Mouse (Mus musculus) heart, postnatal 0 days (tissue): ENCODE measurements around the gene Dexi. TPM values are rescaled to one million over a fixed set of nuclear protein-coding genes. Genes with fewer than 3 reads are reported as not detected.
A peak's percentile ranks its signal among the peaks of the same experiment; 100 is the strongest.

ENCODE experiments used
- ATAC-seq: fragments of 200-750 bp; cut with Nextera tagmentation; 2 replicates; pipeline ENCODE4 v1.8.0; 2017; ENCODE audit warnings: low read depth, moderate number of reproducible peaks, moderate library complexity; ENCODE audit not compliant: insufficient read depth
- DNase-seq: peaks from one replicate; pipeline ENCODE4 v3.0.0-alpha.2; 2016; ENCODE audit warnings: low spot score
- H3K27ac ChIP-seq: fragments of 300-500 bp; sonication (generic); 2 replicates; pipeline ENCODE4 v1.5.1; 2014; ENCODE audit warnings: low read depth, mild to moderate bottlenecking
- H3K27me3 ChIP-seq: fragments of 300-500 bp; sonication (generic); 2 replicates; pipeline ENCODE4 v1.6.1; 2014; ENCODE audit warnings: low read length, mixed read lengths; ENCODE audit not compliant: control insufficient read depth, insufficient read depth
- H3K36me3 ChIP-seq: fragments of 300-500 bp; sonication (generic); replicated peaks from 2 replicates; pipeline ENCODE4 v1.6.1; 2014; ENCODE audit warnings: low read length, mixed read lengths; ENCODE audit not compliant: control insufficient read depth, insufficient read depth
- H3K4me1 ChIP-seq: fragments of 300-500 bp; sonication (generic); 2 replicates; pipeline ENCODE4 v1.6.1; 2014; ENCODE audit warnings: antibody characterized with exemption; ENCODE audit not compliant: control insufficient read depth, insufficient read depth
- H3K4me2 ChIP-seq: fragments of 300-500 bp; sonication (generic); 2 replicates; pipeline ENCODE4 v1.6.1; 2014; ENCODE audit warnings: low read depth, mild to moderate bottlenecking, low read length, moderate library complexity
- H3K4me3 ChIP-seq: fragments of 300-500 bp; sonication (generic); 2 replicates; pipeline ENCODE4 v1.5.1; 2014; ENCODE audit warnings: low read depth, low read length
- H3K9ac ChIP-seq: fragments of 300-500 bp; sonication (generic); replicated peaks from 2 replicates; pipeline ENCODE4 v1.6.1; 2014; ENCODE audit warnings: low read depth, low read length, mixed read lengths
- H3K9me3 ChIP-seq: fragments of 300-500 bp; sonication (generic); replicated peaks from 2 replicates; pipeline ENCODE4 v1.6.1; 2016; ENCODE audit warnings: low read length; ENCODE audit not compliant: control insufficient read depth
- CTCF ChIP-seq: IDR thresholded peaks from 2 replicates; pipeline ENCODE4 v1.5.1; 2016; ENCODE audit warnings: antibody characterized with exemption, control low read depth, low read depth
- EP300 ChIP-seq: IDR thresholded peaks from 2 replicates; pipeline ENCODE4 v1.6.1; 2016; ENCODE audit warnings: antibody characterized with exemption, low read depth
- WGBS: fragments of 180-500 bp; shearing (Covaris S2); extraction: QIAGEN DNeasy Blood & Tissue Kit; methylation state at CpG from one replicate; pipeline ENCODE4 v1.1.7; 2014; 5-methylcytosine and 5-hydroxymethylcytosine counted together
- polyA plus RNA-seq: library from polyadenylated mRNA; unstranded; fragments of >200 nt; fragmentation: Nextera tagmentation; extraction: Ambion mirVana; gene quantifications from 2 replicates; pipeline ENCODE4 v1.2.1, GENCODE M21; 2015
- total RNA-seq: library from RNA; depleted of rRNA; stranded (reverse); fragments of >200 nt; gene quantifications from 2 replicates; pipeline ENCODE4 v1.2.3, GENCODE M21; 2014; ENCODE audit warnings: low replicate concordance

Dexi gene
- total and polyA plus RNA-seq, 2 experiments from 2014 or later, result 15.6 to 76.4 TPM

- peaks cover 84% of the 10 kb centered on the region for H3K36me3 ChIP-seq
- WGBS, result 68% methylated on average over 5 of the region's 5 CpGs
- H3K9ac ChIP-seq, result no peak overlapping the region
- no peaks in the 10 kb centered on the region for H3K27me3 ChIP-seq
- no peak overlapping the region for H3K4me2 ChIP-seq
- no peak overlapping the region for H3K27ac ChIP-seq
- H3K4me3 ChIP-seq, result no peak overlapping the region
- no peaks in the 10 kb centered on the region for H3K4me1 ChIP-seq
- ATAC-seq (no peak), DNase-seq (no peak)
- no peaks in the 10 kb centered on the region for H3K9me3 ChIP-seq
- TF ChIP-seq EP300, result no peak
- TF ChIP-seq CTCF, result no peak
These were observed 34.7 kb upstream of the Dexi start for GRCm38 (mm10) chr16:10577548-10577947.

- H3K9me3 ChIP-seq, result no peaks in the 10 kb centered on the region
- no peak for DNase-seq
- ATAC-seq, result no peak
These were observed 33.1 kb upstream of the Dexi start for GRCm38 (mm10) chr16:10575915-10576314.

DNA sequence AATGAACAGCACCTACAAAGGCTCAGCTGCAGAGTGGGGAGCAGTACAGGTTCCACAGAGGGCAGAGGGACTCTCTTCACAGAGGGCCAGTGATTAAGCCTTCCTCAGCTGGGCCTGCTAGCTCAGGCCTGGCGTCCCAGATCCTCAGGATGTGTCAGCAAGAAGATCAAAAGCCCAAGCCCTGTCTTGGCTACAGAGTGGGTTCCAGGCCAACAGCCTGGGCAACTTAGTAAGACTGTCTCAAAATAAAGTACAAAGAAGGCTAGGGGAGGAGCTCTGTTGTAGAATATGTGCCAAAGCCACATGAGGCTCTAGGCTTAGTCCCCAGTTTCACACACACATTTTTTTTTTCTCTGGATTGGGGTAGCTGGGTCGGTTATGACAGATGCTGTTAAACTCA, 32.1 kb upstream of the Dexi start:
- H3K36me3 ChIP-seq, result peaks cover 71% of the 10 kb centered on the region
- H3K9ac ChIP-seq, result no peak overlapping the region
- no peaks in the 10 kb centered on the region for H3K27me3 ChIP-seq
- H3K9me3 ChIP-seq, result no peaks in the 10 kb centered on the region
- TF ChIP-seq CTCF (no peak), EP300 (no peak)
- H3K27ac ChIP-seq, result no peak overlapping the region
- no peak for DNase-seq
- no peak for ATAC-seq
- H3K4me2 ChIP-seq, result no peak overlapping the region
- 65% methylated on average over 2 of the region's 2 CpGs for WGBS
- H3K4me1 ChIP-seq, result no peaks in the 10 kb centered on the region
- no peak overlapping the region for H3K4me3 ChIP-seq

More at GRCm38 (mm10) chr16:10575915-10576314, 33.1 kb upstream of the Dexi start:
- WGBS, result 88% methylated on average over 4 of the region's 4 CpGs
- H3K36me3 ChIP-seq, result peaks cover 79% of the 10 kb centered on the region
- no peak overlapping the region for H3K4me3 ChIP-seq
- no peaks in the 10 kb centered on the region for H3K4me1 ChIP-seq
- H3K4me2 ChIP-seq, result no peak overlapping the region
- no peak for TF ChIP-seq CTCF
- no peak for TF ChIP-seq EP300
- no peaks in the 10 kb centered on the region for H3K27me3 ChIP-seq
- no peak overlapping the region for H3K27ac ChIP-seq
- no peak overlapping the region for H3K9ac ChIP-seq

GRCm38 (mm10) chr16:10571820-10572219, 29.0 kb upstream of the Dexi start:
- WGBS, result 40% methylated on average over 2 of the region's 2 CpGs
- ATAC-seq (peak; percentile 55; the same call in 1 of the 2 replicates), DNase-seq (peak; percentile 79)
- Histone ChIP-seq H3K4me3 (no peak overlapping the region), H3K27me3 (no peaks in the 10 kb centered on the region), H3K36me3 (peaks cover 55% of the 10 kb centered on the region), H3K4me2 (no peak overlapping the region), H3K9me3 (no peaks in the 10 kb centered on the region), H3K9ac (no peak overlapping the region), H3K27ac (no peak overlapping the region), H3K4me1 (no peaks in the 10 kb centered on the region)
- peak; percentile 75 for TF ChIP-seq CTCF
- TF ChIP-seq EP300, result no peak

- Histone ChIP-seq H3K27me3 (no peaks in the 10 kb centered on the region), H3K9me3 (no peaks in the 10 kb centered on the region), H3K36me3 (peaks cover 45% of the 10 kb centered on the region), H3K9ac (no peak overlapping the region), H3K4me1 (no peaks in the 10 kb centered on the region), H3K4me2 (no peak overlapping the region), H3K27ac (no peak overlapping the region), H3K4me3 (no peak overlapping the region)
- WGBS, result 52% methylated on average over 1 of the region's 1 CpGs
- ATAC-seq (no peak), DNase-seq (no peak)
- no peak for TF ChIP-seq CTCF
- no peak for TF ChIP-seq EP300
These were observed 27.9 kb upstream of the Dexi start for GRCm38 (mm10) chr16:10570708-10571107.

DNA sequence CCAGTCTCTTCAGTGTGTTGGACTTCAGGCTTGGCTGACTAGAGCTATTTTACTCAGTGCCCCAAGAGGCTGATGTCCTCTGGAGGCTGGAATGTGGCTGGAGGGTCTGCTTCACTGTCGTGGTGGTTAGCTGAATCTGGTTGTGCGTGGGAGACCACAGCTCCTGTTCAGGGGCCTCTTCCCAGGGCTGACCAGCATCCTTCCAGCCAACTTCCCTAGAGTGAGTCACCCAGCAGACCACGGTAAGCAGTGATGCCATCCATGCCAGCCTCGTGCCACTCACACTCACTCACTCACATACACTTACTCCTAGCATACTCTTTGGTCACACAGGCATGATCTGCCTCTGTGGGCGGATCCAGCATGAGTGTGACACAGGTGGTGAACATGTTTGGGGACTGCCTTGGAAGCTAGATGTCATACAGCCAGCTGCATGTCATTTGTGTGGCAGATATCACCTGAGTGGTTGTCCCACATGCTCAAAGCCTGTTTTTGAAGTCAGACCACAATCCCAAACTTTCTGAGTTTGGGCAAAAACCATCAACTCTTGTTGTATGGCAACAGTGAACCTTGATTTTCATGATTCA, 27.0 kb upstream of the Dexi start:
- ATAC-seq (no peak), DNase-seq (no peak)
- Histone ChIP-seq H3K4me3 (no peak overlapping the region), H3K27ac (no peak overlapping the region), H3K36me3 (peaks cover 45% of the 10 kb centered on the region), H3K27me3 (no peaks in the 10 kb centered on the region), H3K4me1 (no peaks in the 10 kb centered on the region), H3K9ac (no peak overlapping the region), H3K4me2 (no peak overlapping the region), H3K9me3 (no peaks in the 10 kb centered on the region)
- WGBS, result 58% methylated on average over 5 of the region's 5 CpGs
- no peak for TF ChIP-seq EP300
